Mouse (Mus musculus) embryo, embryonic 11.5 days (tissue): ENCODE measurements around the gene Rpl32.

Source experiments
- DNase-seq: peaks from one replicate; pipeline ENCODE4 v3.0.0-alpha.2; 2012; ENCODE audit warnings: low read depth, low spot score

The Rpl32 gene

GRCm38 (mm10) chr6:115768207-115768606, 40.3 kb downstream of the Rpl32 start:
- DNase-seq: no peak

GRCm38 (mm10) chr6:115767357-115767756, 41.2 kb downstream of the Rpl32 start:
- no peak for DNase-seq

GRCm38 (mm10) chr6:115764179-115764578, 44.4 kb downstream of the Rpl32 start:
- DNase-seq: peak; percentile 71

- DNase-seq: no peak
Measured at GRCm38 (mm10) chr6:115761995-115762756, 46.4 kb downstream of the Rpl32 start, which contains the start of gene Tmem40. Gene Tmem40, minus strand, starts transcription at chr6:115762410.

GRCm38 (mm10) chr6:115760982-115761381, 47.6 kb downstream of the Rpl32 start:
- no peak for DNase-seq

- DNase-seq: no peak
Measured at GRCm38 (mm10) chr6:115760137-115760536, 48.4 kb downstream of the Rpl32 start.

GRCm38 (mm10) chr6:115759461-115759860, 49.1 kb downstream of the Rpl32 start:
- DNase-seq: no peak

- no peak for DNase-seq
Measured at GRCm38 (mm10) chr6:115758981-115759435, 49.5 kb downstream of the Rpl32 start.

- no peak for DNase-seq
Measured at GRCm38 (mm10) chr6:115755536-115755935, 53.0 kb downstream of the Rpl32 start.
